Mouse (Mus musculus) myocyte (in vitro differentiated cells): ENCODE results near the gene Carnmt1.

ENCODE experiments used
- POLR2A ChIP-seq: IDR thresholded peaks from one replicate; pipeline ENCODE4 v1.6.1; 2011; ENCODE audit warnings: low read depth, mild to moderate bottlenecking, control low read depth, moderate library complexity; ENCODE audit not compliant: insufficient read length
- POLR2AphosphoS2 ChIP-seq: IDR thresholded peaks from one replicate; pipeline ENCODE4 v1.6.1; 2011; ENCODE audit warnings: low read depth, control low read depth; ENCODE audit not compliant: insufficient read length
- REST ChIP-seq: IDR thresholded peaks from one replicate; pipeline ENCODE4 v1.6.1; 2011; ENCODE audit warnings: mild to moderate bottlenecking, control low read depth, moderate library complexity; ENCODE audit not compliant: insufficient read depth, insufficient read length
- USF1 ChIP-seq: IDR thresholded peaks from one replicate; pipeline ENCODE4 v1.6.1; 2011; ENCODE audit warnings: low read depth, mild to moderate bottlenecking, control low read depth, moderate library complexity

DNA sequence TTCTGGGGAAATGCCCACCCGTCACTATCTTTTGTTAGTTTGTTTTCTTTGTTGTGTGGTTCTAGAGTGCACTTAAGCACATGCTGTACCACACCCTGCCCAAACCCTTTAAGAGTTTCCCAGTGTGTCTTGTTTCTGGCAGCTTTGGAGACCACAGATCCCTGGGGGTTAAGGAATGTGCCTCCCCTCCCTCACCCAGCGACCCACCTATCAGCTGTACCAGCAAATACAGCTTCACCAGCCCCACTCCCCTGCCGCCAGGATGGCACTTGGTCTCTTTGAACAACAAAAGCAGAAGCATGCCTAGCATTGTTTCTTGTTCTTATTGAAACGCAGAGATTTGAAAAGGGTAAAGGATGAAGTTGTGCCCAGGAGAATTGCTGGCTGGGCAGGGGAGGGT, 2.6 kb downstream of the Carnmt1 start:
- TF ChIP-seq USF1 (no peak), REST (no peak), POLR2A (no peak), POLR2AphosphoS2 (no peak)
